21 mouse cellular contexts compared by ENCODE assay signal in genomic region chr4:127026826-127027225, GRCm38 (mm10). TPM values are rescaled to one million over a fixed set of nuclear protein-coding genes. Genes with fewer than 3 reads are reported as not detected.
DNase-seq lines count a peak whose midpoint lies in the region; ATAC-seq and TF ChIP-seq lines count a peak whose summit lies in the region.
"Had no signal": no experiment of that assay in that cellular context is flagged by ENCODE, and none has a peak within 500 bp of the region (broad histone marks: within the 10 kb centered on the region; RNA-seq: fewer than 3 reads in every experiment).

No protein-coding gene starts in this region.

- H3K4me3 ChIP-seq in hindbrain, embryonic 14.5 days (replicated peaks; ENCODE audit: low read length): no peak overlapping the region
- H3K4me3 ChIP-seq in hindbrain, postnatal 0 days (ENCODE audit: low read length): no peak overlapping the region
- H3K4me3 ChIP-seq in CH12.LX (replicated peaks in 1 of 3; ENCODE audit: low read depth in 2 of 3, low read length in 2 of 3, poor library complexity in 1 of 3) (no peak overlapping the region), G1E (ENCODE audit: low read depth, low read length) (peak overlapping the region; percentile 33; the same call in 1 of the 2 replicates), myocyte (no peak overlapping the region)
- H3K4me3 ChIP-seq: embryonic facial prominence, embryonic 13.5 days; gastrocnemius, adult 2 months; heart, adult 2 months; heart, embryonic 12.5 days; hindbrain, embryonic 15.5 days; intestine, embryonic 15.5 days; layer of hippocampus, adult 2 months; lung, embryonic 15.5 days; midbrain, embryonic 12.5 days; neural tube, embryonic 12.5 days had no signal

- TF ChIP-seq EP300 in CH12.LX (IDR thresholded peaks at IDR 0.05; ENCODE audit: low read length): no peak

- H3K27ac ChIP-seq in hindbrain, embryonic 14.5 days: no peak overlapping the region
- no peak overlapping the region for H3K27ac ChIP-seq in hindbrain, postnatal 0 days
- no peak overlapping the region for H3K27ac ChIP-seq in CH12.LX (ENCODE audit: insufficient read depth, low read depth)
- H3K27ac ChIP-seq: embryonic facial prominence, embryonic 13.5 days; gastrocnemius, adult 2 months; heart, adult 2 months; hindbrain, embryonic 15.5 days; intestine, embryonic 15.5 days; layer of hippocampus, adult 2 months; lung, embryonic 15.5 days; midbrain, embryonic 12.5 days; neural tube, embryonic 12.5 days had no signal

- H3K36me3 ChIP-seq in hindbrain, embryonic 14.5 days (replicated peaks; ENCODE audit: control insufficient read depth, insufficient read depth): peaks cover 87% of the 10 kb centered on the region
- peaks cover 45% of the 10 kb centered on the region for H3K36me3 ChIP-seq in hindbrain, postnatal 0 days (ENCODE audit: insufficient read depth, low read length)
- peaks cover 58 to 91% of the 10 kb centered on the region in 2 experiments for H3K36me3 ChIP-seq in CH12.LX (replicated peaks in 1 of 2; ENCODE audit: control insufficient read depth in 1 of 2, insufficient read depth in 1 of 2, low read length in 1 of 2)
- H3K36me3 ChIP-seq in G1E (replicated peaks): peaks cover 96% of the 10 kb centered on the region
- peaks cover 67% of the 10 kb centered on the region for H3K36me3 ChIP-seq in myocyte (ENCODE audit: control insufficient read depth, insufficient read depth)

- H3K4me1 ChIP-seq in hindbrain, embryonic 14.5 days (replicated peaks; ENCODE audit: control insufficient read depth, insufficient read depth, low read length): peaks cover 25% of the 10 kb centered on the region
- H3K4me1 ChIP-seq in hindbrain, postnatal 0 days (ENCODE audit: insufficient read depth, low read length): peaks cover 10% of the 10 kb centered on the region; the same call in 1 of the 2 replicates
- peaks cover 10 to 49% of the 10 kb centered on the region in 2 experiments; a peak in 3 of 4 replicates for H3K4me1 ChIP-seq in CH12.LX (ENCODE audit: control insufficient read depth in 1 of 2, insufficient read depth in 2 of 2)
- peaks cover 53% of the 10 kb centered on the region for H3K4me1 ChIP-seq in G1E (ENCODE audit: insufficient read depth, low read depth, low read length)

- no peak overlapping the region for H3K9ac ChIP-seq in hindbrain, embryonic 14.5 days
- no peak overlapping the region for H3K9ac ChIP-seq in hindbrain, postnatal 0 days (replicated peaks; ENCODE audit: low read length)
- no peak overlapping the region for H3K9ac ChIP-seq in CH12.LX (ENCODE audit: insufficient read depth, low read depth)
- H3K9ac ChIP-seq: embryonic facial prominence, embryonic 13.5 days; heart, embryonic 12.5 days; hindbrain, embryonic 15.5 days; intestine, embryonic 15.5 days; lung, embryonic 15.5 days; midbrain, embryonic 12.5 days; neural tube, embryonic 12.5 days had no signal

- H3ac ChIP-seq in myocyte (ENCODE audit: control insufficient read depth, insufficient read length): no peak overlapping the region

- no peak for DNase-seq in hindbrain, embryonic 14.5 days (ENCODE audit: low spot score)
- DNase-seq in hindbrain, postnatal 0 days (ENCODE audit: low spot score): no peak
- DNase-seq in CH12.LX (ENCODE audit: extremely low read depth) (no peak), G1E (ENCODE audit: low spot score) (no peak)
- DNase-seq in cerebellum, adult 11-12 months: no peak
- DNase-seq: cerebellum, adult 11 months; gastrocnemius, postnatal 36 days; heart, adult 2 months had no signal

- 93% methylated on average over 4 of the region's 4 CpGs for WGBS in hindbrain, embryonic 14.5 days
- 86% methylated on average over 4 of the region's 4 CpGs for WGBS in hindbrain, postnatal 0 days

- ATAC-seq in hindbrain, embryonic 14.5 days (ENCODE audit: low FRiP score): no peak
- ATAC-seq in hindbrain, postnatal 0 days: no peak
- no peak for ATAC-seq in G1E (ENCODE audit: extremely low read depth, insufficient number of reproducible peaks, low FRiP score, poor library complexity, severe bottlenecking)
- ATAC-seq: forebrain, embryonic 16.5 days; intestine, embryonic 15.5 days had no signal

- H3K79me2 ChIP-seq in CH12.LX (replicated peaks; ENCODE audit: control insufficient read depth, extremely low read depth, insufficient read depth, poor library complexity, severe bottlenecking) (peaks cover 79% of the 10 kb centered on the region), myocyte (ENCODE audit: control insufficient read depth, insufficient read depth) (peaks cover 98% of the 10 kb centered on the region)

- TF ChIP-seq RAD21 in CH12.LX (IDR thresholded peaks at IDR 0.05; ENCODE audit: low read depth, low read length): no peak

- dilution Hi-C loops in CH12.LX (cut with MboI; ENCODE audit: extremely low pct_ligation_motif_present, extremely low pct_unique_long_range_greater_than_20kb, low sequenced_read_pairs): no loop called here

- H3K9me3 ChIP-seq in hindbrain, embryonic 14.5 days (ENCODE audit: control insufficient read depth, low read length): no peaks in the 10 kb centered on the region
- H3K9me3 ChIP-seq in hindbrain, postnatal 0 days (ENCODE audit: low read length): no peaks in the 10 kb centered on the region
- H3K9me3 ChIP-seq in CH12.LX (replicated peaks; ENCODE audit: low read length) (no peaks in the 10 kb centered on the region), G1E (replicated peaks) (no peaks in the 10 kb centered on the region)
- H3K9me3 ChIP-seq: embryonic facial prominence, embryonic 13.5 days; heart, embryonic 12.5 days; hindbrain, embryonic 15.5 days; intestine, embryonic 15.5 days; lung, embryonic 15.5 days; midbrain, embryonic 12.5 days; neural tube, embryonic 12.5 days had no signal

- TF ChIP-seq CTCF in hindbrain, postnatal 0 days (IDR thresholded peaks at IDR 0.05; ENCODE audit: low read depth): no peak
- TF ChIP-seq CTCF in CH12.LX (conservative IDR thresholded peaks at IDR 0.05 in 1 of 2, IDR thresholded peaks at IDR 0.05 in 1 of 2; ENCODE audit: low read depth in 2 of 2, low read length in 2 of 2): no peak
- TF ChIP-seq CTCF in G1E (IDR thresholded peaks at IDR 0.05; ENCODE audit: low read depth, low read length): no peak

- H3K4me2 ChIP-seq in hindbrain, embryonic 14.5 days (replicated peaks): 0 out of 2 replicates have a peak overlapping the region, but pooled peaks have one; percentile 11
- H3K4me2 ChIP-seq in hindbrain, postnatal 0 days (ENCODE audit: low read depth, low read length): no peak overlapping the region
- 0 out of 2 replicates have a peak overlapping the region, but pooled peaks have one; percentile 18 for H3K4me2 ChIP-seq in CH12.LX (ENCODE audit: insufficient read depth, low read depth, poor library complexity, severe bottlenecking)
- H3K4me2 ChIP-seq in myocyte (ENCODE audit: low read depth): no peak overlapping the region
- H3K4me2 ChIP-seq: heart, embryonic 12.5 days; hindbrain, embryonic 15.5 days; intestine, embryonic 15.5 days; liver, embryonic 11.5 days; lung, embryonic 15.5 days; midbrain, embryonic 12.5 days; neural tube, embryonic 12.5 days had no signal

- no peaks in the 10 kb centered on the region for H3K27me3 ChIP-seq in hindbrain, embryonic 14.5 days (ENCODE audit: control insufficient read depth, insufficient read depth, low read length)
- no peaks in the 10 kb centered on the region for H3K27me3 ChIP-seq in hindbrain, postnatal 0 days (ENCODE audit: insufficient read depth, low read length)
- H3K27me3 ChIP-seq in CH12.LX (replicated peaks): no peaks in the 10 kb centered on the region
- H3K27me3 ChIP-seq in G1E (ENCODE audit: insufficient read depth, low read length): no peaks in the 10 kb centered on the region
- no peaks in the 10 kb centered on the region for H3K27me3 ChIP-seq in myocyte (ENCODE audit: control insufficient read depth, insufficient read depth, insufficient read length)
- H3K27me3 ChIP-seq: embryonic facial prominence, embryonic 13.5 days; heart, embryonic 12.5 days; hindbrain, embryonic 15.5 days; intestine, embryonic 15.5 days; lung, embryonic 15.5 days; midbrain, embryonic 12.5 days; neural tube, embryonic 12.5 days; Patski had no signal

- TF ChIP-seq POLR2A in CH12.LX (IDR thresholded peaks at IDR 0.05; ENCODE audit: low read depth, low read length) (no peak), myocyte (IDR thresholded peaks at IDR 0.05; ENCODE audit: insufficient read length, low read depth) (no peak)

- in situ Hi-C loops in CH12.LX (cut with MboI; ENCODE audit: low pct_ligation_motif_present, low pct_unique_long_range_greater_than_20kb, low sequenced_read_pairs): no loop called here

RNA-seq across cellular contexts. Expression of gene Sfpq, which starts 5.7 kb away (rescaled TPM):
- 92.5 and 102 TPM in 2 replicates for polyA plus RNA-seq in hindbrain, embryonic 14.5 days (2014; fragmentation: Nextera tagmentation; extraction: Ambion mirVana)
- 132 and 156 TPM in 2 replicates for total RNA-seq in hindbrain, postnatal 0 days (2014; rRNA removed)
- 63.2 and 69.0 TPM in 2 replicates for polyA plus RNA-seq in hindbrain, postnatal 0 days (2015; fragmentation: Nextera tagmentation; extraction: Ambion mirVana)
- total RNA-seq in CH12.LX (2012; rRNA removed) (170 and 228 TPM in 2 replicates), CH12.LX (2014; rRNA removed) (146 and 199 TPM in 2 replicates), G1E (2014; fragmentation: Nextera tagmentation) (329 and 353 TPM in 2 replicates), G1E (2017) (302 and 471 TPM in 2 replicates)
- polyA plus RNA-seq in CH12.LX (2012; ENCODE audit: insufficient read length, low read depth) (560 and 668 TPM in 2 replicates), G1E (2012) (346 and 492 TPM in 2 replicates), myocyte (2012; fragmentation: generic; extraction: Trizol) (87.5 TPM)

RNA-seq across cellular contexts. Expression of gene Zmym1, which starts 34.1 kb away (rescaled TPM):
- 31.6 and 31.9 TPM in 2 replicates for polyA plus RNA-seq in hindbrain, embryonic 14.5 days (2014; fragmentation: Nextera tagmentation; extraction: Ambion mirVana)
- total RNA-seq in hindbrain, postnatal 0 days (2014; rRNA removed): 6.8 and 11.3 TPM in 2 replicates
- polyA plus RNA-seq in hindbrain, postnatal 0 days (2015; fragmentation: Nextera tagmentation; extraction: Ambion mirVana): 13.6 and 14.4 TPM in 2 replicates
- 9.5 and 13.4 TPM in 2 replicates for total RNA-seq in CH12.LX (2012; rRNA removed)
- 25.0 and 26.5 TPM in 2 replicates for total RNA-seq in CH12.LX (2014; rRNA removed)
- polyA plus RNA-seq in CH12.LX (2012; ENCODE audit: insufficient read length, low read depth): 20.4 and 23.5 TPM in 2 replicates
- total RNA-seq in G1E (2014; fragmentation: Nextera tagmentation): 21.4 and 30.6 TPM in 2 replicates
- 19.0 and 26.3 TPM in 2 replicates for total RNA-seq in G1E (2017)
- polyA plus RNA-seq in G1E (2012): 1.8 and 3.7 TPM in 2 replicates
- 1.6 TPM for polyA plus RNA-seq in myocyte (2012; fragmentation: generic; extraction: Trizol)

RNA-seq across cellular contexts. Expression of gene Zmym6, which starts 50.4 kb away (rescaled TPM):
- polyA plus RNA-seq in hindbrain, embryonic 14.5 days (2014; fragmentation: Nextera tagmentation; extraction: Ambion mirVana): 33.8 and 34.0 TPM in 2 replicates
- 20.6 and 24.5 TPM in 2 replicates for total RNA-seq in hindbrain, postnatal 0 days (2014; rRNA removed)
- 18.3 and 19.9 TPM in 2 replicates for polyA plus RNA-seq in hindbrain, postnatal 0 days (2015; fragmentation: Nextera tagmentation; extraction: Ambion mirVana)
- 6.4 and 7.8 TPM in 2 replicates for total RNA-seq in CH12.LX (2012; rRNA removed)
- total RNA-seq in CH12.LX (2014; rRNA removed): 8.1 and 11.1 TPM in 2 replicates
- polyA plus RNA-seq in CH12.LX (2012; ENCODE audit: insufficient read length, low read depth): 9.1 and 10.2 TPM in 2 replicates
- 29.5 and 44.9 TPM in 2 replicates for total RNA-seq in G1E (2014; fragmentation: Nextera tagmentation)
- 25.7 and 35.3 TPM in 2 replicates for total RNA-seq in G1E (2017)
- polyA plus RNA-seq in G1E (2012): 0.50 and 1.0 TPM in 2 replicates
- polyA plus RNA-seq in myocyte (2012; fragmentation: generic; extraction: Trizol): not detected

RNA-seq across cellular contexts. Expression of gene Zmym4, which starts 58.9 kb away (rescaled TPM):
- polyA plus RNA-seq in hindbrain, embryonic 14.5 days (2014; fragmentation: Nextera tagmentation; extraction: Ambion mirVana): 27.5 and 31.3 TPM in 2 replicates
- total RNA-seq in hindbrain, postnatal 0 days (2014; rRNA removed): 42.9 and 49.9 TPM in 2 replicates
- 20.3 and 21.2 TPM in 2 replicates for polyA plus RNA-seq in hindbrain, postnatal 0 days (2015; fragmentation: Nextera tagmentation; extraction: Ambion mirVana)
- total RNA-seq in CH12.LX (2012; rRNA removed): 13.6 and 14.9 TPM in 2 replicates
- 18.0 and 19.7 TPM in 2 replicates for total RNA-seq in CH12.LX (2014; rRNA removed)
- 22.8 and 24.3 TPM in 2 replicates for polyA plus RNA-seq in CH12.LX (2012; ENCODE audit: insufficient read length, low read depth)
- total RNA-seq in G1E (2014; fragmentation: Nextera tagmentation): 81.3 and 90.0 TPM in 2 replicates
- total RNA-seq in G1E (2017): 42.8 and 54.7 TPM in 2 replicates
- 2.9 and 3.9 TPM in 2 replicates for polyA plus RNA-seq in G1E (2012)
- 6.7 TPM for polyA plus RNA-seq in myocyte (2012; fragmentation: generic; extraction: Trizol)

Comparison
In these comparisons a context has a peak if more than half of its experiments do, and no peak if none do; other contexts are left out.
1. H3K4me2 ChIP-seq: peak in hindbrain, embryonic 14.5 days (single experiment) and CH12.LX (single experiment); none in hindbrain, postnatal 0 days (single experiment) and myocyte (single experiment).